Mouse (Mus musculus): Measurements from ENCODE around the gene Pigx.

GRCm38 (mm10) chr16:32042367-32042766 is 57.2 kb downstream of the Pigx start:
- no peak for TF ChIP-seq POLR2A (IDR thresholded peaks at IDR 0.05; ENCODE audit: control insufficient read depth, low read depth, low read length)
- no peak for TF ChIP-seq CTCF (IDR thresholded peaks at IDR 0.05; ENCODE audit: control insufficient read depth, insufficient read depth, insufficient replicate concordance, low read depth, low read length)
